16 mouse cellular contexts compared by ENCODE assay signal in the genomic region with DNA sequence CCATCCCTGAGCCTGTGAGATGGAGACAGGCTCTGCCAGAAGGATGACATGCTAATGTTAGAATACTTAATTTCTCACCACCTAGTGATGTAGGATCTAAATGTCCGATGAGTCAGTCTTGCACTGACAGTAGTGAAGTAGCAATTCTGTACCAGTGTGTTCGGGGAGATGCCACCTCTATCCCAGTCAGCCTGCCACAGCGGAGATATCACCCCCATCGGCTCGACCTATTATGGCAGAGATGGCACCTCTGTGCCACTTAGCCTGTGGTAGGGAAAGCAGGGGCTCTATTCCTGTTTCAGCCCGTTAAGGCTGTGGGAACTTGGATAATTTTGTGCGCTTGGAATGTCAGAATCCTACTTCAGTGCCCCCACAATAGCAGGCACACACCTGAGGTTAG.
"Had no signal": no experiment of that assay in that cellular context is flagged by ENCODE, and none has a peak within 500 bp of the region (broad histone marks: within the 10 kb centered on the region; RNA-seq: fewer than 3 reads in every experiment).

No protein-coding gene starts in this region.

- DNase-seq: retina, postnatal 1 day; right cerebral cortex, adult 18-20 months; right cerebral cortex, postnatal 14 days; right cerebral cortex, postnatal 25 days; right cerebral cortex, postnatal 4 days; spleen, adult 18-20 months; thymus, adult 18-20 months; thymus, adult 2 months; thymus, postnatal 14 days; thymus, postnatal 25 days; thymus, postnatal 36 days; thymus, postnatal 4 days had no signal

- H3K27ac ChIP-seq: neural tube, embryonic 13.5 days; neural tube, embryonic 15.5 days; stomach, embryonic 15.5 days; stomach, postnatal 0 days had no signal

- H3K27me3 ChIP-seq: neural tube, embryonic 13.5 days; neural tube, embryonic 15.5 days; stomach, embryonic 15.5 days had no signal

- H3K4me3 ChIP-seq: neural tube, embryonic 13.5 days; neural tube, embryonic 15.5 days; stomach, embryonic 15.5 days had no signal

- H3K4me1 ChIP-seq: neural tube, embryonic 15.5 days; stomach, embryonic 15.5 days had no signal

- H3K36me3 ChIP-seq: neural tube, embryonic 13.5 days; neural tube, embryonic 15.5 days had no signal

- H3K9ac ChIP-seq: neural tube, embryonic 13.5 days; neural tube, embryonic 15.5 days; stomach, embryonic 15.5 days had no signal
